Mouse (Mus musculus): Measurements from ENCODE around the gene Evc2.

- TF ChIP-seq CTCF (IDR thresholded peaks at IDR 0.05; ENCODE audit: extremely low read depth, insufficient read depth, insufficient read length, insufficient replicate concordance) (no peak), POLR2A (IDR thresholded peaks at IDR 0.05; ENCODE audit: low read depth, low read length) (no peak)
Observed at GRCm38 (mm10) chr5:37351791-37352190, 13.5 kb downstream of the Evc2 start.

All from spleen, adult 2 months (tissue).